Mouse (Mus musculus) heart, postnatal 10 days (tissue): Measurements from ENCODE around the gene Oosp2. TPM values are rescaled to one million over a fixed set of nuclear protein-coding genes. Genes with fewer than 3 reads are reported as not detected.

Source experiments
- DNase-seq, 2 experiments: peaks; one replicate each; pipeline ENCODE4 v3.0.0; 2021
- intact Hi-C: fragments of 180-260 bp; cut with DNase I; formaldehyde crosslinking; loops from one replicate; pipeline ENCODE4 v1.15.1; 2025
- total RNA-seq, 2 experiments: library from RNA; stranded (reverse); gene quantifications; 2 replicates each; pipeline ENCODE4 v1.2.3; 2021

The Oosp2 gene
- not detected for total RNA-seq

DNA sequence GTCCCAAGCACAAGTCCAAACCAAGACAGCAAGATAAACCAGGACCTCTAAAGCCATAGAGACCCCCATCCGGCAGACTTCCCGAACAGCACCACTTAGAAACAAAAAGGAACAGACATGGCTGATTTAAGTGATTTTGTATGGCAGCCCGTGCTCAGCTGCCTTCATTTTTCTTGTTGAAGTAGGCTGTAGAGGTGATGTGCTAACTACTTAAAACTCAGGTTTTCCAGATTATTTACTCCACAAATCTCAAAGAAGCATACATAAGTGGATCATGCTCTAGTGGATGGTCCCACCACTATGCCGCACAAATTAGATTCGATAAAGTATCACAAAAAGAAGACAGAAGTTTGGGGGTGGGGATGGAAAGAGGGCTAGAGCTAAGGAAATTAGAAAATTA is at the start of gene Oosp2:
TSS of gene Oosp2 (minus strand) at position 101 of the 400 bp plus-strand sequence.
- no peak for DNase-seq
- intact Hi-C loops = no loop called here

DNA sequence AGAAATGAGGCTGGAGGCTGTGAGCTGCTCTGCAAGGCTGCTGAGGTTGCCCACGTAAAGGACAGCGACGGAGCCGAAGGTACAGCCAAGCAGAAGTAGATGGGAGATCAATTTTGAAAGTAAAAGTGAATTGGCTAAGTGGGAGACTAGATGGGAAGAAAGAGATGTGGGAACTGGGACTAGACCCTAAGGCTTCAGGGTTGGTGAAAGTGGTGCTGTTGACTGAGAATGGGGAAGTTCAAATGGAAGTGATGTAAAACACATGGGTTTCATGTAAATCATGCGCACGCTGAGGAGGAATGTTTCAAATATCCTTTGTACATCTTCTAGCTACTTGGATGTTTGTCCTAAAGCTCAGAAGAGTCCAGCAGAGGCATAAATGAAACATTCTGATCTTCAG is 38.0 kb upstream of the Oosp2 start:
- DNase-seq = no peak
- intact Hi-C loops = no loop called here

DNA sequence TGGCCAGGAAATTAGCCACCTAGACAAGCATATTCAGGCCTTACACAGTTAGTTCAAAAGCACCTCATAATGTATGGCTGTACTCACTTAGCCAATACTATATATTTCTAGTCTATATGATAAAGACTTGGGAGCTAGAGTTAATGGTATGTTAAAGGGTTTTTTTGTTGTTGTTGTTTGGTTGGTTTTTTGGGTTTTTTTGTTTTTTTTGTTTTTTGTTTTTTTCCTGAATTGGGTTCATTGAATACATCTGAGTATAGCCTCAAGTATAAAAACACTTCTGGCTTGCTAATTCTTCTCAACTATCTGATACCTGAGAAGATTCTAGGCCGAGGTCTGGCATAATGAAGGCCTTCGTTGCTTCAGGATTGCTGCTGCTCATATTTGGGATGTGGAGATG is 36.4 kb upstream of the Oosp2 start, which contains the start of gene Oosp3:
TSS of gene Oosp3 (plus strand) at position 301 of the 400 bp plus-strand sequence.
- intact Hi-C loops = no loop called here
- no peak for DNase-seq

DNA sequence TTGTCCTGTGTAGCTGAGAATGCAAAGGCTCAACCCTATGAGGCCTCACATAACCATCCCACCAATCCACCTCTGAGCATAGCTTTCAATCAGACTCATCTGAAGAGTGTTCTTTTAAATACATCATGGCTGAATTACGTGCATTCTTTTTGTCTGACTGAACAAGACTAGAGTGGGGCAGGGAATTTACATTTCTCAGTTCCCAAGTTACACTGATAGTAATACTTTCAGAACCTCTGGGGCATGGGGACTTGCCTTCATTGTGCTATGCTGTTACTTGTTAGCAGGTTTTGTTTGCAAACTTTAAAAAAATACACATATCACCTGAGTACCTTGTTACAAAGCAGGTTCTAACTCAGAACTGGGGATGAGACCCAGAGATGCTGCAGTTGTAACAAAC is 31.1 kb upstream of the Oosp2 start:
- intact Hi-C loops = no loop called here
- DNase-seq = no peak

DNA sequence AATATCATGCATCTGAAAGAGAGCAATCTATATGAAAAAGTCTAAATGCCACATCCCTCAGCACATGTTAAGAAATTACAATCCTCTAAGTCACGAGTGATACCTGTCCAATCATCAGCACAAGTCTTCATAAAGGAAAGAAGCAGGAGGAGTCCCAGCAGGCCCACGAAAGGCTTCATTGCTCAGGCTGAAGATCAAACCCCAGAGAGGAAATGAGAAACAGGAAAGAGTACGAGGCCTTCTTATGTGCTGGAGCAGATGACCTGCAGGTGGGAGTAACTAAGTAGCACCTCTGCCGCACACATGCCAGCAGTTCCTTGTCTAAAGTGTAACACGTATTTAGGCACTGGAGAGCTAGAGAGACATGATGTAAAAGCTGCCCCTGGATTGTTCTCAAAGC is 30.5 kb upstream of the Oosp2 start, which contains the start of gene Oosp1:
TSS of gene Oosp1 (minus strand) at position 312 of the 400 bp plus-strand sequence.
- intact Hi-C loops = no loop called here
- no peak for DNase-seq

DNA sequence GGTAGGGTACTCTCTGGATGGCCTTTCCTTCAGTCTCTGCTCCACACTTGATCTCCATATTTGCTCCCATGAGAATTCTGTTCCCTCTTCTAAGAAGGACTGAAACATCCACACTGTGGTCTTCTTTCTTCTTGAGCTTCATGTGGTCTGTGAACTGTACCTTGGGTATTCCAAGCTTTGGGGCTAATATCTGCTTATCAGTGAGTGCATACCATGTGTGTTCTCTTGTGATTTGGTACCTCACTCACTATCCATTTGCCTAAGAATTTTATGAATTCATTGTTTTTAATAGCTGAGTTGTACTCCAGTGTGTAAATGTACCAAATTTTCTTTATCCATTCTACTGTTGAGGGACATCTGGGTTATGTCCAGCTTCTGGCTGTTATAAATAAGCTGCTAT is 1.2 kb upstream of the Oosp2 start:
- no peak for DNase-seq
- intact Hi-C loops = no loop called here

DNA sequence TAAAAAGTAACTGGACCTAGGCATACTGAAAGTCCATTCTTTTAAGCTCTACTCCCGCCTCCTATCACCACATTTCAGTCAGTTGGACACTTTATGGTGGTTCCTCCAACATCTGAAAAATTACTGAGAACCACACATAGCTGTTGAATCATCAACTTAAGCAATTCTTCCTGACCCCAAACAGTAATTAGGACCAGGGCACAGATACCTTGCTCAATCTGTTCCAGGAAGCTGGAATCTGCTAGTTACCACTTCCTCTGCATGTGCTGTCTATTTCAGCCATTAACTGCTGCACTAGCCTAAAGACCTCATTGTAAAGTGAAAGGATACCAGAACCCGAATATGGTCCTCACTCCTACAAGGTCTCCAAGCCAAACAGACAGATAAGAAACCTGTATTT is 1.2 kb downstream of the Oosp2 start:
- intact Hi-C loops = no loop called here

DNA sequence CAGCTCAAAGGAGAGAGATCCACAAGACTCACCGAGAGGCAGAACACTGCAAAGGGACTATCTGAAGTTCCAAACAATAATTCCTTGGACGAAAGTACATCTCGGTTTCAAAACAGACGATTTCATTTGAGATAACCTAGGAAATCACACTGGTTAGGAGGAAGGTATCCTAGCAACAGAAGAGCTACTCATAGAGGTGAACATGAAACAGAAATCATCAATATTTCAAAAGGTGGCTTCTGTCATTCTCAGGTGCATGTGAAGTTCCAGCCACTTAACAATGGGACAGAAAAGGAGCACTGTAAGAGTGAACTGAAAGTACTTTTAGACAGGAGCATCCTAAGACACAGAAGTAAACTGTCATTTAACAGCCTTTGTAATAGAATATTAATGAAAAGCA is 10.8 kb downstream of the Oosp2 start:
- intact Hi-C loops = no loop called here

More for the DNA sequence above, 1.2 kb downstream of the Oosp2 start:
- no peak for DNase-seq

DNA sequence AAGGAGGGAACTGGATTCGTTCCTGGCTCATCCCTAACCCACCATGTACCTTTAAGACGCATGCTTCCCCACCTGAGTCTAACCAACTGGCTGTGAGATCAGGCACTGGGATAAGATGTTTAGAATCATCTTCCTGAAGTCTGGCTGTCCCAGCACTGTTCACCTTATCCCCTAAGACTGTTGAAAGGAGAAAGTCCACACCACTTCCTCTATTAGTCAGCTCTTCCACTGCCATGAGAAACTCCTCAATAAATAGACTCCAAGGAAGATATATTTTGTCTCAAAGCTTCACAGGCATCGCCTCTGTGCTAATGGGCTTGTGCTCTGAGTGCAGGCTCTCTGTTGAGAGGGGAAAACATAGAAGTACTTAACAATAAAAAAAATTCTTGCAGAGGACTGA is 14.2 kb downstream of the Oosp2 start:
- intact Hi-C loops = no loop called here
- DNase-seq = no peak

More for the DNA sequence above, 10.8 kb downstream of the Oosp2 start:
- no peak for DNase-seq

DNA sequence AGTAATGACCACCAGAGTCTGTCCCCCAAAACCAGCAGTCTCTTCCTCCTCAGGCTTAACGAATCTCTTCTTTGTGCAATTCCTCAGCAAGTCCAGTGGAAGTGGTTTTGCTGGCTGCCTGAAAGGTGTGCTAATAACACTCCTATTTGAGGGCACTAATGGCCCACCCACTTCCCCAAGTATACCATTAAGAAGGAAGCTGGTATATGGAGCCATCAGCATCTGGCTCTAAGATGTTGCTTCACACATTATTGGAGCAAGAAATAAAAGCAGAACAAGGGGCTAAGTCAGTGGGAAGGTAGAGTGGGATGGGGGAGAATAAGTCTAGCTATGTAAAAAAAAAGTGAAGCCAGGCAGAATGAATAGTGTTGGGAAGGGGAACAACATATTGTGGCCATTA is 19.6 kb downstream of the Oosp2 start, which contains the start of gene Ms4a3:
TSS of gene Ms4a3 (minus strand) at position 120 of the 400 bp plus-strand sequence.
- intact Hi-C loops = no loop called here
- DNase-seq = no peak

DNA sequence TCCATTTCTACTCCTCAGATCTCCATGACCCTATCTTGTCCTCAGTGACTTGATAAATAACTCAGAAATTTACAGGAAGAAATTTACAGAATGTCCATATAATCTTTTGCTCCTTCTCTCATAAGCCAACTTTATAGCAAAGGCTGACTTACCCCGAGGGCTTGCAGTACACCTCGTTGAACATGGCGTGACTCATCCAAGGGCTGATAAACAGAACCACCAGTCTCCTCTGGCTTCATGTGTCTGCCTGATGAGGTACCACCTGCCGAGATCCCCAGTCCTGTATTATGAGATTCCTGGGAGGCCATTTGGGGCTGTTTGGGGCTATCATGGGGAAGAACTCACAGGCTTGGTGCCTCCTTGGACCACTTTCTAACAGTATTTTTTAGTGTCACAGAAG is 21.3 kb downstream of the Oosp2 start:
- intact Hi-C loops = no loop called here
- no peak for DNase-seq

DNA sequence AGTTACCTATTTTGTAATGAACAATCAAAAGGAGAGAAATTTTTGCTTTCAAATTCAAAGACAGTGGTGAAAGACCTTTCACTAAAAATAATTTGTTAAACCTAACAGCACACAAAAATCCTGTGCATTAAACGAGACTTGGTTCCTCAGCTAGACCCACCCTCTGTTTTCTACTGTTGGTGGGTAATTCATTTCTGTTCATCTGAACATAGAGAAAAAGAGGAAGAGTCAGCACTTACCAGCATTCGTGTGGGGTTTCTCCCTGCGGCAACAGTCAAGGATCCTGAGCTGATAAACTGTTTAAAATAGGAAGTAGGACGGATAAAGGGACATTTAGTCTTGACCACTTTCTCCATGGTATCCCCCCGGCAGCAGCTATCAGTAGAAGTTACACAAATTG is 24.8 kb downstream of the Oosp2 start:
- intact Hi-C loops = no loop called here
- no peak for DNase-seq

DNA sequence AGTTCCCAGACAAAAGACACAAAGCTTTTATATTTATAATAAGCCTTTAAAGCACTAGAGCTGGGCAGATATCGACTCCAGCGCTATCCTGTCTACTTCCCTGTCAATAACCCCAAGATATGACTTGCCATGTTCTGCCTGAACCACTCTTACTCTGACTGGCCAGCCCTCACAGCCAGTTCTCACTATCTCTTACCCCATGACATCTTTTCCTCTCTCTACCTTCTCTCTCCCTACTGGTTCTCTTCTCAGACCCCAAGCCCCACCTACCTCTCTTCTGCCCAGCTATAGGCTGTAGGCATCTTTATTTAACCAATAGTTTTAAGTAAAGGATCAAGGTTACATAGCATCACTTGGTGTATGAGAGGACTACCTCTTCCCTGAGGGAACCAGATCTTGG is 26.0 kb downstream of the Oosp2 start:
- intact Hi-C loops = no loop called here
- no peak for DNase-seq

DNA sequence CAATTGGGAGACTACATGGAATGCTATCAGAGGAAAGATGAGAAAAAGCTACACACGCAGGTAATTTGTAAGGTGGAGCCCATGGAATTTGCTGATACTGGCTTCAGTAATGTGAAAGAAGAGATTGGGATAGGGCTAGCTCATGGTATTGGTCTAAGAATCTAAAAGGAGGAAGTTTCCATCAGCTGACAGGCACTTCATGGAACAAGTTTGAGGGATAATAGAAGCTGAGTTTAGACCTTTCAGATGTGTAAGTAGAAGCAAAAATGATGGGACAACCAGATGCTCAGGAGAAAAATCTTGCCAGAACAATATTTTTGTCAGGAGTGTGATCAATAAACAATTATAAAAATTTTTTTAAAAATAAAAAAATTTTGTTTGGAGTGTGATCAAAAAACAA is 26.6 kb downstream of the Oosp2 start:
- no peak for DNase-seq
- intact Hi-C loops = no loop called here

DNA sequence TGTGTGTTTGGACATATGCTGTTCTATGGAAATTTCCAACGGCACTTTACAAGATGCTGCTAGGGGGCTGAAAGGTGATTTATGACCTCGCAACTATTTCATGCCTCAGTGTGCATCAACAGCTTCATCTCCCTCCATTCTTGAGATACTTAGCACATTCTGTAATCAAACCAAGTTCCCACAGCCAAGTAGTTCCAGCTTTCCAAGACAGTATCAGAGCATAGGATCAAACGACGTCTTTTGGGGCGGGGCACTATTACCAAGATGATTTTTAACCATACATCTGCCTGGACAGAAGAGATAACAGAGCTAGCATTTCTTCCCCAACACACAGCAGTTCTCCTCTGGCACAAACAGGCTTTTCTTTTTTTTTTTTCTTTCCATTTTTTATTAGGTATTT is 35.1 kb downstream of the Oosp2 start:
- DNase-seq = no peak
- intact Hi-C loops = no loop called here

DNA sequence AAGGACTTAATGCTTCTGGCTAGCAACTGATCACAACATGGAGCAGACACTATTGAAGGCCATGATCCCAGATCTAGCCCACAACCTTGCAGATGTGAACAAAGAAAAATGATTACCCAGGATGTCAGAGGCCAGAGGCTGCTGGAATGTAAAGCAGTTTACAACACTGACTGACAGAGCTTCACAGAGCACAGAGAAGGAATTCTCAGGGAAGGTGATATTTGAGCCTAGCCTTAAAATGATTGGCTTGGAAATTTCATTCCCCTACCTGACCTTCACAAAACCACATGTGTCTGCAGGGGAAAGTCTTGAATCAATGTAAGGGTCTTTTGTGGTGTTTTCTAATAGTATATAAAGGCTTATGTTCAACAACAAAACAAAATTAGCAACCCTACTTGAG is 35.6 kb downstream of the Oosp2 start:
- DNase-seq = no peak
- intact Hi-C loops = no loop called here

DNA sequence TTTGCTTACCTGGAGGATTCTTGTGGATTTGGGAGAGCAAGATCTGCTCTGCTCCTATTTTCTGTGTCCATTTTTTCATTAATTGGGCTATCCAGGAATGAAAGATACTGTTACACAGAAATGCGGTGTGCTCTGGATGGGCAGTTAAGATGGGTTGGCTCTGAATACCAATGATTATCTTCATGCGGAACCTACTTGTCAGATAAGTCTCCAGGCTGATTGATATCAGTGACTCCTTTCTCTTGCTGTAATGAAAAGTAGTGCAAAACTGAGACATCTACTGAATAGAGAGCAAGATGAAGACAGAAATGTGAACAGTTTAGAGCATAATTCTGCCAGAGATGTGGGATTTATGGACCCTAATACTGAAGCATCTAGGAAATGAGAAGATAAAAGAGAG is 36.8 kb downstream of the Oosp2 start, which contains the start of gene Ms4a2:
TSS of gene Ms4a2 (minus strand) at position 169 of the 400 bp plus-strand sequence.
- no peak for DNase-seq
- intact Hi-C loops = no loop called here

DNA sequence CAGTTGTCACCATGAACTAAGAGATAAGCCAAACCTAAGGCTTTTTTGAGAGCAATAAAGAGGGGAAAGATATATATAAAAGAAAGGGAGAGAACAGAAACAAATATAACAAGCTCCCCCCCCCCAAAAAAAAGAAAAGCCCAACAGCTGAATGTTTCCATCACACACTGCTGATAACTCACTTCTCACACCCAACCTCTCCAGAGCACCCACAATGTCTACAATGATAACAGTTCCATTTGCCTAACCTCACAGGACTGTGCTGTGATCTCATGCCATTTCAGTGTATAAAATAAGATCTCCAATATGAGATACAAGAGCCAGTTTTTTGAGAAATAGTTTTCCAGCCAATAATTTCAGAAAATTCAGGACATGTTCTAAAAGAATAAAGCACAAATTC is 42.4 kb downstream of the Oosp2 start:
- DNase-seq = no peak
- intact Hi-C loops = no loop called here

DNA sequence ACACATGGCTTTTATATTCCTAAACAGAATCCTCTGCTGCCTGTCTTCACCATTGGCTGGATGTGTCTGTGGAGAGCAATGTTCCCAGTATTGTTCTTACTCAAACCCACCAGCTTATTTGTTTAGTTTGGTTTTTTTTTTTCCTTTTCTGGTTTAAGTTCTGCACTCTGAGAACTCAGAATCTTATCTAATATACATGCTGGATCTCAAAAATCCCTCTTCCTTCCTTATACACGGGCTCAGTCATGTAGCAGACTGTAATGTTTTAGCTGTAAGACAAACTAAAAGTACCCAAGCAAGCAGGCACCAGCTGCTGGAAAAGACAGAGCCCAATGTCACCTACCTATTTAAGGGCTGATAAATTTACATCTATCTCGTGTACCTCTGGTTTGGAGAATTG is 45.6 kb downstream of the Oosp2 start:
- intact Hi-C loops = loop anchor here (5.0 kb wide), 1 partner anchor 392 kb away; no protein-coding TSS in a partner anchor
- DNase-seq = no peak

DNA sequence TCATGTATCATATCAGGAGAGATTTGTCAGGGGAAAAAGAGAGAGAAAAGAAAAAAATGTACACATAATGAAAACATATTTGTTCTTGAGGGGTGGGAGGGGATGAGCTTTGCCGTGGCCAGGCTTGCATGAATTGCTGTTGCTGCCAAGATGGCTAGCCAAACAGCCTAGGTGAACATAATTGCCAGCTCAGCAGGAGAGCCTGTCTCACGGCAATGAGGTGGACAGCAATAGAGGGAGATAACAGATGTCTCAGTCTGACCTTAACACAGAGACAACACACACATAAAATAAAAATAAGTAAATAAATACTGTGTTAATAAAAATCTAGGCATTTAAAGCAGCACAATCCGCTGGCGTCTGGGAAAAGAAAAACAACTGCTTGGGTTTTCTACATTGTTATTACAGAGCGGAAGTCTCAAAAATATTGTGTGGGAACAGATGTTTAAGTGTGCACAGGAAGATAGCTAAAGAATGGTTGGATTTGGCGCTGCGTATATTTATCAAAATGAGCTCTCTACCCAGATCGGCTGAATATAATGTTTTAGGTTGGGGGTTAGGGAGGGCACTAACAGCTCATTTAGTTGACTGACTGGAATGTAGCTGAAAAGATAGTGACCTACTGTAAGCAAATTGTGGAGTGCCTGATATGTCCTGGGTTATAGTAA is 46.4 kb downstream of the Oosp2 start:
- DNase-seq = no peak
- intact Hi-C loops = loop anchor here (5.0 kb wide), 1 partner anchor 393 kb away; no protein-coding TSS in a partner anchor

DNA sequence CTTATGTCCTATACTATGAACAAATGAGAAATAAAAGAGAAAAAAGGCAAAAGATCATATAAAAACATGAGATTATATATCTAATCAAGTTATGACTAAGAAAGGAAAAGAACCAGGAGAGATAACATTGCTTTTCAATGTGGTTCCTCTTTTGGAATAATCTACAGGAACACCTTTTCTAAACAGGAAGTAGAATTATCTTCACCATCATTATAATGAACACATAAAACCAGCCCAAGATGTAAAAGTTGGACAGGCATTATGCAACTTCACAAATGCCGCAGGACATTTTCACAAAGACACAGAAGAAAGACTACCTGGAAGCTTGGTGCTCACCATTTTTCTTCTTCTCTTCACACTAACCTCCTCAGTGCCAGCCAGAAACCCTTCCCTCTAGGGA is 47.3 kb downstream of the Oosp2 start:
- no peak for DNase-seq
- intact Hi-C loops = loop anchor here (5.0 kb wide), 1 partner anchor 394 kb away; no protein-coding TSS in a partner anchor

DNA sequence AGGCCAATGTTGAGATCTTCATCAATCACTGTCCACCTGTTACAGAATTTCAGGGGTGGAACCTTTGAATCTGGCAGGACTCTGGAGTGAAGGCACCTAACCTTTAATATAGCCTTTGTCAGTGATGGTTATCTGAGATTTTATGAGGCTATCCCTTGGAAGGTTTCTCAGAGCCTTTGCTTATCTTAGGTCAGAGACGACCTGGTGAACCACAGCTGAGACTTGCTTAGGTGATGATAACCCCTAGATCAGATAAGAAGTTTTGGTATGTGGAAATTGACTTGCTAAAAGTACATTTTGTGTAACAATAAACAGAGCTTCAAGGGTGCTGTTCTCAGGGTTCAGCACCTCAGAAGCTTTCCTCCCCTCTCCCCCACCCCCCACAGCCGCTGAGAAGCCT is 48.1 kb downstream of the Oosp2 start:
- DNase-seq = no peak
- intact Hi-C loops = loop anchor here (1.0 to 5.0 kb wide), 2 partner anchors 156 to 395 kb away; no protein-coding TSS in a partner anchor
